Mouse (Mus musculus) heart, postnatal 0 days (tissue): ENCODE data around the gene Rapgef5.

Source experiments
- CTCF ChIP-seq: IDR thresholded peaks from 2 replicates; pipeline ENCODE4 v1.5.1; 2016; ENCODE audit warnings: antibody characterized with exemption, control low read depth, low read depth
- EP300 ChIP-seq: IDR thresholded peaks from 2 replicates; pipeline ENCODE4 v1.6.1; 2016; ENCODE audit warnings: antibody characterized with exemption, low read depth

GRCm38 (mm10) chr12:117691336-117691735 lies 175.1 kb downstream of the Rapgef5 start:
- TF ChIP-seq CTCF (no peak), EP300 (no peak)
